Mouse (Mus musculus): ENCODE measurements around the gene Npas3. TPM values are rescaled to one million over a fixed set of nuclear protein-coding genes. Genes with fewer than 3 reads are reported as not detected.

Gene Npas3
- total RNA-seq, 1 experiment from 2014 or later = not detected

GRCm38 (mm10) chr12:54019979-54020378 is 771.5 kb downstream of the Npas3 start:
- ATAC-seq (replicated peaks; ENCODE audit: low read depth, poor library complexity, severe bottlenecking) = no peak

- ATAC-seq (replicated peaks; ENCODE audit: low read depth, poor library complexity, severe bottlenecking) = no peak
These were observed 786.3 kb downstream of the Npas3 start for GRCm38 (mm10) chr12:54034666-54035346.

GRCm38 (mm10) chr12:54037602-54038001 is 789.1 kb downstream of the Npas3 start:
- ATAC-seq (replicated peaks; ENCODE audit: low read depth, poor library complexity, severe bottlenecking) = no peak

- ATAC-seq (replicated peaks; ENCODE audit: low read depth, poor library complexity, severe bottlenecking) = no peak
These were observed 794.6 kb downstream of the Npas3 start for GRCm38 (mm10) chr12:54042996-54043544.

- no peak for ATAC-seq (replicated peaks; ENCODE audit: low read depth, poor library complexity, severe bottlenecking)
These were observed 796.3 kb downstream of the Npas3 start for GRCm38 (mm10) chr12:54044606-54045334.

- ATAC-seq (replicated peaks; ENCODE audit: low read depth, poor library complexity, severe bottlenecking) = no peak
These were observed 796.9 kb downstream of the Npas3 start for GRCm38 (mm10) chr12:54045360-54045759.

GRCm38 (mm10) chr12:54046824-54047223 is 798.3 kb downstream of the Npas3 start:
- no peak for ATAC-seq (replicated peaks; ENCODE audit: low read depth, poor library complexity, severe bottlenecking)

- ATAC-seq (replicated peaks; ENCODE audit: low read depth, poor library complexity, severe bottlenecking) = no peak
These were observed 799.6 kb downstream of the Npas3 start for GRCm38 (mm10) chr12:54048126-54048525.

GRCm38 (mm10) chr12:54049926-54050325 is 801.4 kb downstream of the Npas3 start:
- ATAC-seq (replicated peaks; ENCODE audit: low read depth, poor library complexity, severe bottlenecking) = no peak

- no peak for ATAC-seq (replicated peaks; ENCODE audit: low read depth, poor library complexity, severe bottlenecking)
These were observed 804.5 kb downstream of the Npas3 start for GRCm38 (mm10) chr12:54052939-54053338.

GRCm38 (mm10) chr12:54053598-54053997 is 805.1 kb downstream of the Npas3 start:
- no peak for ATAC-seq (replicated peaks; ENCODE audit: low read depth, poor library complexity, severe bottlenecking)

GRCm38 (mm10) chr12:54060732-54061131 is 812.3 kb downstream of the Npas3 start:
- peak; percentile 80 for ATAC-seq (replicated peaks; ENCODE audit: low read depth, poor library complexity, severe bottlenecking)

GRCm38 (mm10) chr12:54061168-54061567 is 812.7 kb downstream of the Npas3 start:
- no peak for ATAC-seq (replicated peaks; ENCODE audit: low read depth, poor library complexity, severe bottlenecking)

- ATAC-seq (replicated peaks; ENCODE audit: low read depth, poor library complexity, severe bottlenecking) = no peak
These were observed 816.5 kb downstream of the Npas3 start for GRCm38 (mm10) chr12:54064986-54065385.

GRCm38 (mm10) chr12:54065607-54066006 is 817.1 kb downstream of the Npas3 start:
- 0 out of 2 replicates have a peak, but pooled peaks have one; percentile 22 for ATAC-seq (replicated peaks; ENCODE audit: low read depth, poor library complexity, severe bottlenecking)

- no peak; the same call in 1 of the 2 replicates for ATAC-seq (replicated peaks; ENCODE audit: low read depth, poor library complexity, severe bottlenecking)
These were observed 818.9 kb downstream of the Npas3 start for GRCm38 (mm10) chr12:54067419-54067818.

- ATAC-seq (replicated peaks; ENCODE audit: low read depth, poor library complexity, severe bottlenecking) = peak; percentile 65
These were observed 819.6 kb downstream of the Npas3 start for GRCm38 (mm10) chr12:54067886-54068756.

GRCm38 (mm10) chr12:54068757-54069146 is 820.3 kb downstream of the Npas3 start:
- ATAC-seq (replicated peaks; ENCODE audit: low read depth, poor library complexity, severe bottlenecking) = no peak

- ATAC-seq (replicated peaks; ENCODE audit: low read depth, poor library complexity, severe bottlenecking) = no peak
These were observed 825.5 kb downstream of the Npas3 start for GRCm38 (mm10) chr12:54074012-54074411.

GRCm38 (mm10) chr12:54080996-54081395 is 832.5 kb downstream of the Npas3 start:
- ATAC-seq (replicated peaks; ENCODE audit: low read depth, poor library complexity, severe bottlenecking) = no peak
